Mouse (Mus musculus): ENCODE measurements around the gene Bag2. TPM values are rescaled to one million over a fixed set of nuclear protein-coding genes. Genes with fewer than 3 reads are reported as not detected.

Gene Bag2
- polyA plus RNA-seq, 1 experiment from 2014 or later: 29.6 TPM

- no peaks in the 10 kb centered on the region for H3K27me3 ChIP-seq (ENCODE audit: control insufficient read depth, insufficient read depth, low read length)
- H3K4me3 ChIP-seq (ENCODE audit: low read depth, low read length): no peak overlapping the region
- no peak overlapping the region for H3K9ac ChIP-seq (ENCODE audit: low read length)
- WGBS: 42% methylated on average over 12 of the region's 12 CpGs
- no peaks in the 10 kb centered on the region for H3K9me3 ChIP-seq (ENCODE audit: control insufficient read depth, low read length)
- no peak overlapping the region for H3K27ac ChIP-seq (ENCODE audit: low read depth, low read length)
- no peaks in the 10 kb centered on the region for H3K4me1 ChIP-seq (ENCODE audit: control insufficient read depth, insufficient read depth, low read length)
- DNase-seq (ENCODE audit: low spot score, missing footprints) (peak; percentile 97), ATAC-seq (ENCODE audit: low FRiP score) (peak; percentile 88)
- peaks cover 10% of the 10 kb centered on the region; the same call in 1 of the 2 replicates for H3K36me3 ChIP-seq (ENCODE audit: control insufficient read depth, insufficient read depth, low read length)
- no peak overlapping the region for H3K4me2 ChIP-seq
Observed at GRCm38 (mm10) chr1:33739302-33739701, 18.3 kb downstream of the Bag2 start.

- Histone ChIP-seq H3K4me3 (ENCODE audit: low read depth, low read length) (no peak overlapping the region), H3K9me3 (ENCODE audit: control insufficient read depth, low read length) (no peaks in the 10 kb centered on the region), H3K27ac (ENCODE audit: low read depth, low read length) (no peak overlapping the region), H3K4me2 (no peak overlapping the region), H3K9ac (ENCODE audit: low read length) (no peak overlapping the region; the same call in 1 of the 2 replicates), H3K36me3 (ENCODE audit: control insufficient read depth, insufficient read depth, low read length) (peaks cover 14% of the 10 kb centered on the region; the same call in 1 of the 2 replicates), H3K27me3 (ENCODE audit: control insufficient read depth, insufficient read depth, low read length) (no peaks in the 10 kb centered on the region), H3K4me1 (ENCODE audit: control insufficient read depth, insufficient read depth, low read length) (no peaks in the 10 kb centered on the region)
- ATAC-seq (ENCODE audit: low FRiP score) (no peak), DNase-seq (ENCODE audit: low spot score, missing footprints) (no peak)
- 89% methylated on average over 11 of the region's 11 CpGs for whole genome bisulfite sequencing
Observed at GRCm38 (mm10) chr1:33738681-33739278, 18.8 kb downstream of the Bag2 start.

GRCm38 (mm10) chr1:33738281-33738680, 19.3 kb downstream of the Bag2 start:
- DNase-seq (ENCODE audit: low spot score, missing footprints) (no peak), ATAC-seq (ENCODE audit: low FRiP score) (no peak)
- H3K36me3 ChIP-seq (ENCODE audit: control insufficient read depth, insufficient read depth, low read length): peaks cover 14% of the 10 kb centered on the region; the same call in 1 of the 2 replicates
- H3K9me3 ChIP-seq (ENCODE audit: control insufficient read depth, low read length): no peaks in the 10 kb centered on the region
- H3K27ac ChIP-seq (ENCODE audit: low read depth, low read length): no peak overlapping the region
- H3K4me3 ChIP-seq (ENCODE audit: low read depth, low read length): no peak overlapping the region
- H3K4me2 ChIP-seq: no peak overlapping the region
- no peak overlapping the region for H3K9ac ChIP-seq (ENCODE audit: low read length)
- WGBS: 93% methylated on average over 11 of the region's 11 CpGs
- H3K27me3 ChIP-seq (ENCODE audit: control insufficient read depth, insufficient read depth, low read length): no peaks in the 10 kb centered on the region
- no peaks in the 10 kb centered on the region for H3K4me1 ChIP-seq (ENCODE audit: control insufficient read depth, insufficient read depth, low read length)

- Histone ChIP-seq H3K27me3 (ENCODE audit: control insufficient read depth, insufficient read depth, low read length) (no peaks in the 10 kb centered on the region), H3K9ac (ENCODE audit: low read length) (no peak overlapping the region), H3K4me1 (ENCODE audit: control insufficient read depth, insufficient read depth, low read length) (no peaks in the 10 kb centered on the region), H3K27ac (ENCODE audit: low read depth, low read length) (no peak overlapping the region), H3K4me2 (no peak overlapping the region), H3K36me3 (ENCODE audit: control insufficient read depth, insufficient read depth, low read length) (peaks cover 15% of the 10 kb centered on the region; the same call in 1 of the 2 replicates), H3K9me3 (ENCODE audit: control insufficient read depth, low read length) (no peaks in the 10 kb centered on the region), H3K4me3 (ENCODE audit: low read depth, low read length) (no peak overlapping the region)
- ATAC-seq (ENCODE audit: low FRiP score) (no peak), DNase-seq (ENCODE audit: low spot score, missing footprints) (no peak)
- WGBS: 84% methylated on average over 5 of the region's 5 CpGs
Observed at GRCm38 (mm10) chr1:33734001-33734685, 23.5 kb downstream of the Bag2 start.

GRCm38 (mm10) chr1:33733044-33733443, 24.6 kb downstream of the Bag2 start:
- peaks cover 15% of the 10 kb centered on the region; the same call in 1 of the 2 replicates for H3K36me3 ChIP-seq (ENCODE audit: control insufficient read depth, insufficient read depth, low read length)
- H3K4me1 ChIP-seq (ENCODE audit: control insufficient read depth, insufficient read depth, low read length): no peaks in the 10 kb centered on the region
- ATAC-seq (ENCODE audit: low FRiP score) (no peak), DNase-seq (ENCODE audit: low spot score, missing footprints) (no peak)
- WGBS: 89% methylated on average over 9 of the region's 9 CpGs
- H3K27me3 ChIP-seq (ENCODE audit: control insufficient read depth, insufficient read depth, low read length): no peaks in the 10 kb centered on the region
- no peak overlapping the region for H3K4me3 ChIP-seq (ENCODE audit: low read depth, low read length)
- no peak overlapping the region for H3K9ac ChIP-seq (ENCODE audit: low read length)
- no peak overlapping the region for H3K27ac ChIP-seq (ENCODE audit: low read depth, low read length)
- no peaks in the 10 kb centered on the region for H3K9me3 ChIP-seq (ENCODE audit: control insufficient read depth, low read length)
- H3K4me2 ChIP-seq: no peak overlapping the region

- H3K9me3 ChIP-seq (ENCODE audit: control insufficient read depth, low read length): no peaks in the 10 kb centered on the region
- H3K36me3 ChIP-seq (ENCODE audit: control insufficient read depth, insufficient read depth, low read length): peaks cover 18% of the 10 kb centered on the region; the same call in 1 of the 2 replicates
- no peak overlapping the region for H3K4me2 ChIP-seq
- H3K4me1 ChIP-seq (ENCODE audit: control insufficient read depth, insufficient read depth, low read length): peaks cover 5% of the 10 kb centered on the region
- no peaks in the 10 kb centered on the region for H3K27me3 ChIP-seq (ENCODE audit: control insufficient read depth, insufficient read depth, low read length)
- H3K4me3 ChIP-seq (ENCODE audit: low read depth, low read length): no peak overlapping the region
- peak; percentile 59 for DNase-seq (ENCODE audit: low spot score, missing footprints)
- ATAC-seq (ENCODE audit: low FRiP score): no peak
- 91% methylated on average over 5 of the region's 5 CpGs for WGBS
- H3K27ac ChIP-seq (ENCODE audit: low read depth, low read length): no peak overlapping the region
- H3K9ac ChIP-seq (ENCODE audit: low read length): no peak overlapping the region
Observed at GRCm38 (mm10) chr1:33725086-33725485, 32.5 kb downstream of the Bag2 start.

GRCm38 (mm10) chr1:33724516-33724915, 33.1 kb downstream of the Bag2 start:
- H3K36me3 ChIP-seq (ENCODE audit: control insufficient read depth, insufficient read depth, low read length): peaks cover 18% of the 10 kb centered on the region; the same call in 1 of the 2 replicates
- no peak overlapping the region for H3K9ac ChIP-seq (ENCODE audit: low read length)
- ATAC-seq (ENCODE audit: low FRiP score): no peak
- no peak overlapping the region for H3K4me2 ChIP-seq
- no peaks in the 10 kb centered on the region for H3K27me3 ChIP-seq (ENCODE audit: control insufficient read depth, insufficient read depth, low read length)
- H3K4me3 ChIP-seq (ENCODE audit: low read depth, low read length): no peak overlapping the region
- no peak overlapping the region for H3K27ac ChIP-seq (ENCODE audit: low read depth, low read length)
- no peak for DNase-seq (ENCODE audit: low spot score, missing footprints)
- H3K4me1 ChIP-seq (ENCODE audit: control insufficient read depth, insufficient read depth, low read length): peaks cover 5% of the 10 kb centered on the region
- WGBS: 95% methylated on average over 6 of the region's 6 CpGs
- H3K9me3 ChIP-seq (ENCODE audit: control insufficient read depth, low read length): no peaks in the 10 kb centered on the region

- Histone ChIP-seq H3K9me3 (ENCODE audit: control insufficient read depth, low read length) (no peaks in the 10 kb centered on the region), H3K4me2 (peak overlapping the region; percentile 66; the same call in 1 of the 2 replicates), H3K4me3 (ENCODE audit: low read depth, low read length) (peak overlapping the region; percentile 78; the same call in 1 of the 2 replicates), H3K36me3 (ENCODE audit: control insufficient read depth, insufficient read depth, low read length) (peaks cover 18% of the 10 kb centered on the region; the same call in 1 of the 2 replicates), H3K9ac (ENCODE audit: low read length) (no peak overlapping the region), H3K27me3 (ENCODE audit: control insufficient read depth, insufficient read depth, low read length) (no peaks in the 10 kb centered on the region), H3K27ac (ENCODE audit: low read depth, low read length) (no peak overlapping the region), H3K4me1 (ENCODE audit: control insufficient read depth, insufficient read depth, low read length) (peaks cover 5% of the 10 kb centered on the region)
- 92% methylated on average over 7 of the region's 7 CpGs for WGBS
- ATAC-seq (ENCODE audit: low FRiP score): no peak
- no peak for DNase-seq (ENCODE audit: low spot score, missing footprints)
Observed at GRCm38 (mm10) chr1:33721020-33721419, 36.6 kb downstream of the Bag2 start.

GRCm38 (mm10) chr1:33720231-33720630, 37.4 kb downstream of the Bag2 start:
- peak; percentile 93 for DNase-seq (ENCODE audit: low spot score, missing footprints)
- H3K27ac ChIP-seq (ENCODE audit: low read depth, low read length): peak overlapping the region; percentile 74
- H3K4me3 ChIP-seq (ENCODE audit: low read depth, low read length): peak overlapping the region; percentile 78
- no peaks in the 10 kb centered on the region for H3K9me3 ChIP-seq (ENCODE audit: control insufficient read depth, low read length)
- peak overlapping the region; percentile 66 for H3K4me2 ChIP-seq
- H3K36me3 ChIP-seq (ENCODE audit: control insufficient read depth, insufficient read depth, low read length): peaks cover 18% of the 10 kb centered on the region; the same call in 1 of the 2 replicates
- H3K4me1 ChIP-seq (ENCODE audit: control insufficient read depth, insufficient read depth, low read length): peaks cover 5% of the 10 kb centered on the region
- ATAC-seq (ENCODE audit: low FRiP score): peak; percentile 70; the same call in 1 of the 2 replicates
- H3K27me3 ChIP-seq (ENCODE audit: control insufficient read depth, insufficient read depth, low read length): no peaks in the 10 kb centered on the region
- WGBS: 0% methylated on average over 41 of the region's 41 CpGs
- H3K9ac ChIP-seq (ENCODE audit: low read length): peak overlapping the region; percentile 91
